Mouse (Mus musculus): ENCODE results near the gene Sdf2. TPM values are rescaled to one million over a fixed set of nuclear protein-coding genes. Genes with fewer than 3 reads are reported as not detected.

The Sdf2 gene
- total and polyA plus RNA-seq, 3 experiments: 61.4 to 119 (median 93.0) TPM

Other genes with a start within 250 kb of the Sdf2 start
- 37.7 and 39.0 TPM in 2 replicates for gene Dhrs13, start 213.5 kb upstream of the Sdf2 start, total RNA-seq (2012; rRNA removed)
- 33.6 and 33.7 TPM in 2 replicates for gene Dhrs13, start 213.5 kb upstream of the Sdf2 start, total RNA-seq (2014; rRNA removed)
- 20.9 and 21.6 TPM in 2 replicates for gene Dhrs13, start 213.5 kb upstream of the Sdf2 start, polyA plus RNA-seq (2012; ENCODE audit: insufficient read length, low read depth)
- 10.1 and 14.7 TPM in 2 replicates for gene Flot2, start 207.8 kb upstream of the Sdf2 start, total RNA-seq (2012; rRNA removed)
- gene Flot2, start 207.8 kb upstream of the Sdf2 start, total RNA-seq (2014; rRNA removed): 4.3 and 5.2 TPM in 2 replicates
- gene Flot2, start 207.8 kb upstream of the Sdf2 start, polyA plus RNA-seq (2012; ENCODE audit: insufficient read length, low read depth): 13.1 and 13.4 TPM in 2 replicates
- 40.5 and 41.5 TPM in 2 replicates for gene Eral1, start 165.4 kb upstream of the Sdf2 start, total RNA-seq (2012; rRNA removed)
- gene Eral1, start 165.4 kb upstream of the Sdf2 start, total RNA-seq (2014; rRNA removed): 41.5 and 43.2 TPM in 2 replicates
- 37.8 and 39.1 TPM in 2 replicates for gene Eral1, start 165.4 kb upstream of the Sdf2 start, polyA plus RNA-seq (2012; ENCODE audit: insufficient read length, low read depth)
- 8.7 and 10.0 TPM in 2 replicates for gene Fam222b, start 151.1 kb upstream of the Sdf2 start, total RNA-seq (2012; rRNA removed)
- gene Fam222b, start 151.1 kb upstream of the Sdf2 start, total RNA-seq (2014; rRNA removed): 3.9 and 5.9 TPM in 2 replicates
- gene Fam222b, start 151.1 kb upstream of the Sdf2 start, polyA plus RNA-seq (2012; ENCODE audit: insufficient read length, low read depth): 26.8 and 34.4 TPM in 2 replicates
- 47.9 and 55.9 TPM in 2 replicates for gene Traf4, start 80.2 kb upstream of the Sdf2 start, total RNA-seq (2012; rRNA removed)
- 17.1 and 20.8 TPM in 2 replicates for gene Traf4, start 80.2 kb upstream of the Sdf2 start, total RNA-seq (2014; rRNA removed)
- gene Traf4, start 80.2 kb upstream of the Sdf2 start, polyA plus RNA-seq (2012; ENCODE audit: insufficient read length, low read depth): 52.9 and 68.7 TPM in 2 replicates
- 6.7 and 7.4 TPM in 2 replicates for gene Nek8, start 69.1 kb upstream of the Sdf2 start, total RNA-seq (2012; rRNA removed)
- 6.1 and 7.1 TPM in 2 replicates for gene Nek8, start 69.1 kb upstream of the Sdf2 start, total RNA-seq (2014; rRNA removed)
- 8.3 and 9.9 TPM in 2 replicates for gene Nek8, start 69.1 kb upstream of the Sdf2 start, polyA plus RNA-seq (2012; ENCODE audit: insufficient read length, low read depth)
- 16.4 and 20.3 TPM in 2 replicates for gene Tlcd1, start 69.0 kb upstream of the Sdf2 start, total RNA-seq (2012; rRNA removed)
- 18.2 and 20.3 TPM in 2 replicates for gene Tlcd1, start 69.0 kb upstream of the Sdf2 start, total RNA-seq (2014; rRNA removed)
- 15.6 and 19.1 TPM in 2 replicates for gene Tlcd1, start 69.0 kb upstream of the Sdf2 start, polyA plus RNA-seq (2012; ENCODE audit: insufficient read length, low read depth)
- gene Rpl23a, start 62.2 kb upstream of the Sdf2 start, total RNA-seq (2012; rRNA removed): 3,714 and 3,939 TPM in 2 replicates
- gene Rpl23a, start 62.2 kb upstream of the Sdf2 start, total RNA-seq (2014; rRNA removed): 3,235 and 3,361 TPM in 2 replicates
- gene Rpl23a, start 62.2 kb upstream of the Sdf2 start, polyA plus RNA-seq (2012; ENCODE audit: insufficient read length, low read depth): 2,992 and 3,119 TPM in 2 replicates
- 0.17 and 0.25 TPM in 2 replicates for gene Rab34, start 57.3 kb upstream of the Sdf2 start, total RNA-seq (2012; rRNA removed)
- 0.50 TPM in 1 of 2 replicates, not detected in the other for gene Rab34, start 57.3 kb upstream of the Sdf2 start, total RNA-seq (2014; rRNA removed)
- 0.49 and 1.4 TPM in 2 replicates for gene Rab34, start 57.3 kb upstream of the Sdf2 start, polyA plus RNA-seq (2012; ENCODE audit: insufficient read length, low read depth)
- gene Proca1, start 52.4 kb upstream of the Sdf2 start, total RNA-seq (2012; rRNA removed): 0.21 TPM in 1 of 2 replicates, not detected in the other
- not detected in 2 replicates for gene Proca1, start 52.4 kb upstream of the Sdf2 start, total RNA-seq (2014; rRNA removed)
- gene Proca1, start 52.4 kb upstream of the Sdf2 start, polyA plus RNA-seq (2012; ENCODE audit: insufficient read length, low read depth): 0.40 and 0.46 TPM in 2 replicates
- gene Supt6, start 241 bp downstream of the Sdf2 start, total RNA-seq (2012; rRNA removed): 65.5 and 71.0 TPM in 2 replicates
- 29.7 and 30.4 TPM in 2 replicates for gene Supt6, start 241 bp downstream of the Sdf2 start, total RNA-seq (2014; rRNA removed)
- gene Supt6, start 241 bp downstream of the Sdf2 start, polyA plus RNA-seq (2012; ENCODE audit: insufficient read length, low read depth): 99.9 and 104 TPM in 2 replicates
- 89.3 and 108 TPM in 2 replicates for gene 2610507B11Rik, start 16.0 kb downstream of the Sdf2 start, total RNA-seq (2012; rRNA removed)
- 55.8 and 58.9 TPM in 2 replicates for gene 2610507B11Rik, start 16.0 kb downstream of the Sdf2 start, total RNA-seq (2014; rRNA removed)
- gene 2610507B11Rik, start 16.0 kb downstream of the Sdf2 start, polyA plus RNA-seq (2012; ENCODE audit: insufficient read length, low read depth): 96.9 and 97.9 TPM in 2 replicates
- 1.1 and 1.3 TPM in 2 replicates for gene BC030499, start 45.1 kb downstream of the Sdf2 start, total RNA-seq (2012; rRNA removed)
- 0.70 and 0.81 TPM in 2 replicates for gene BC030499, start 45.1 kb downstream of the Sdf2 start, total RNA-seq (2014; rRNA removed)
- gene BC030499, start 45.1 kb downstream of the Sdf2 start, polyA plus RNA-seq (2012; ENCODE audit: insufficient read length, low read depth): 1.3 and 1.4 TPM in 2 replicates
- 57.0 and 57.2 TPM in 2 replicates for gene Spag5, start 55.8 kb downstream of the Sdf2 start, total RNA-seq (2012; rRNA removed)
- gene Spag5, start 55.8 kb downstream of the Sdf2 start, total RNA-seq (2014; rRNA removed): 47.7 and 50.4 TPM in 2 replicates
- gene Spag5, start 55.8 kb downstream of the Sdf2 start, polyA plus RNA-seq (2012; ENCODE audit: insufficient read length, low read depth): 81.8 and 92.3 TPM in 2 replicates
- gene Aldoc, start 77.2 kb downstream of the Sdf2 start, total RNA-seq (2012; rRNA removed): 23.6 and 90.2 TPM in 2 replicates
- 96.5 and 119 TPM in 2 replicates for gene Aldoc, start 77.2 kb downstream of the Sdf2 start, total RNA-seq (2014; rRNA removed)
- 20.4 and 25.0 TPM in 2 replicates for gene Aldoc, start 77.2 kb downstream of the Sdf2 start, polyA plus RNA-seq (2012; ENCODE audit: insufficient read length, low read depth)
- gene Pigs, start 82.7 kb downstream of the Sdf2 start, total RNA-seq (2012; rRNA removed): 51.2 and 53.1 TPM in 2 replicates
- 25.7 and 26.3 TPM in 2 replicates for gene Pigs, start 82.7 kb downstream of the Sdf2 start, total RNA-seq (2014; rRNA removed)
- 51.8 and 65.4 TPM in 2 replicates for gene Pigs, start 82.7 kb downstream of the Sdf2 start, polyA plus RNA-seq (2012; ENCODE audit: insufficient read length, low read depth)
- gene Unc119, start 97.7 kb downstream of the Sdf2 start, total RNA-seq (2012; rRNA removed): 80.5 and 81.6 TPM in 2 replicates
- gene Unc119, start 97.7 kb downstream of the Sdf2 start, total RNA-seq (2014; rRNA removed): 197 and 227 TPM in 2 replicates
- gene Unc119, start 97.7 kb downstream of the Sdf2 start, polyA plus RNA-seq (2012; ENCODE audit: insufficient read length, low read depth): 146 and 173 TPM in 2 replicates
- gene Foxn1, start 140.8 kb downstream of the Sdf2 start, total RNA-seq (2012; rRNA removed): not detected in 2 replicates
- gene Foxn1, start 140.8 kb downstream of the Sdf2 start, total RNA-seq (2014; rRNA removed): not detected in 2 replicates
- not detected in 2 replicates for gene Foxn1, start 140.8 kb downstream of the Sdf2 start, polyA plus RNA-seq (2012; ENCODE audit: insufficient read length, low read depth)
- not detected in 2 replicates for gene Slc13a2, start 176.5 kb downstream of the Sdf2 start, total RNA-seq (2012; rRNA removed)
- not detected in 2 replicates for gene Slc13a2, start 176.5 kb downstream of the Sdf2 start, total RNA-seq (2014; rRNA removed)
- gene Slc13a2, start 176.5 kb downstream of the Sdf2 start, polyA plus RNA-seq (2012; ENCODE audit: insufficient read length, low read depth): not detected in 2 replicates
- gene Slc46a1, start 220.0 kb downstream of the Sdf2 start, total RNA-seq (2012; rRNA removed): 6.1 and 6.8 TPM in 2 replicates
- 4.2 and 4.4 TPM in 2 replicates for gene Slc46a1, start 220.0 kb downstream of the Sdf2 start, total RNA-seq (2014; rRNA removed)
- gene Slc46a1, start 220.0 kb downstream of the Sdf2 start, polyA plus RNA-seq (2012; ENCODE audit: insufficient read length, low read depth): 5.4 and 6.0 TPM in 2 replicates

Data from CH12.LX (cell line).